Mouse (Mus musculus): Measurements from ENCODE around the gene Dcaf5. TPM values are rescaled to one million over a fixed set of nuclear protein-coding genes. Genes with fewer than 3 reads are reported as not detected.

The Dcaf5 gene
- 8.4 and 12.8 TPM in 2 replicates for polyA plus RNA-seq (2015; fragmentation: Nextera tagmentation; extraction: Ambion mirVana)

DNA sequence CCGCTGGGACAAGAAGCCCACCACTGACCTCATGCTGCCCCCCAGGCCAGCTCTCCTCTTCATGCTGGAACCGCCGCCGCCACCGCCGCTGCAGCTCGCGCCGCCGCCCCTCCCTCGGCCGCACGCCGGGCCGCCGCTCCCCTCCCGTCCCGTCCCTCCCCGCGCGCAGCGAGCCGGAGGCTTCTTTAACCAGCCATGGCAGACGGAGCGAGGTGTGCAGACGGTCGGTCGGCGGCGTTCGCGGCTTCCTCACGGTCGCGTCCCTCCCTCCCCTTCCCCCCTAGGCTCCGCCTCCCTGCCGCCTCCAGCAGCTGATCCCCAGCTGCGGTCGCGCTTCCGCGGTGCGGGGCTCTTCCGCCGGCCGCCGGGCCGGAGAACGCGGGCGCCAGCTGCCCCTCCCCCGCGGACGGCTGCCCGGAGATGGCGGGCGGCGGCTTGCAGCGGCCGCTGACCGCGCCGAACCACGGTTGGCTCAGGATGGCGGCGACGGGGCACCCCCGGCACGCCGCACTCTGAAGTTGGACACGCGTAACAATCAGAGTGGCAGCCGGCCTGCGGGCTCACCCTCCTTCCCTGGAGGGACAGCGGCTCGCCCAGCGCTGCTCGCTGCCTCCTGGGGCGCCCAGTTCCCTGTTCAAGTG lies at the start of gene Dcaf5:
Gene Dcaf5 (minus strand): TSS at position 266 of the 641 bp plus-strand sequence.

GRCm38 (mm10) chr12:80462942-80463651 lies 26.7 kb upstream of the Dcaf5 start, which contains the start of gene Exd2:
Gene Exd2, plus strand, starts transcription at chr12:80463095.

Small RNAs within 50 kb of the gene (microRNA-seq; reads per million reads assigned to microRNA genes)
- gene Mir1843a (ENCODE audit: borderline replicate concordance, insufficient number of aligned reads) = 136 reads per million, percentile 48 among the genes with 10 or more reads in this experiment

Other genes starting within 250 kb of the Dcaf5 start
- 13.6 and 17.0 TPM in 2 replicates for gene Actn1, start 176.2 kb downstream of the Dcaf5 start, polyA plus RNA-seq (2015; fragmentation: Nextera tagmentation; extraction: Ambion mirVana)
- 13.7 and 13.8 TPM in 2 replicates for gene Exd2, start 26.5 kb upstream of the Dcaf5 start, polyA plus RNA-seq (2015; fragmentation: Nextera tagmentation; extraction: Ambion mirVana)
- 11.2 TPM in 2 replicates for gene Galnt16, start 81.7 kb upstream of the Dcaf5 start, polyA plus RNA-seq (2015; fragmentation: Nextera tagmentation; extraction: Ambion mirVana)
- gene Slc39a9, start 207.3 kb upstream of the Dcaf5 start, polyA plus RNA-seq (2015; fragmentation: Nextera tagmentation; extraction: Ambion mirVana) = 9.0 and 13.1 TPM in 2 replicates
- 129 and 132 TPM in 2 replicates for gene Erh, start 207.7 kb upstream of the Dcaf5 start, polyA plus RNA-seq (2015; fragmentation: Nextera tagmentation; extraction: Ambion mirVana)

Data from adrenal gland, postnatal 0 days (tissue).